Mouse (Mus musculus): ENCODE results near the gene Smtnl2.

DNA sequence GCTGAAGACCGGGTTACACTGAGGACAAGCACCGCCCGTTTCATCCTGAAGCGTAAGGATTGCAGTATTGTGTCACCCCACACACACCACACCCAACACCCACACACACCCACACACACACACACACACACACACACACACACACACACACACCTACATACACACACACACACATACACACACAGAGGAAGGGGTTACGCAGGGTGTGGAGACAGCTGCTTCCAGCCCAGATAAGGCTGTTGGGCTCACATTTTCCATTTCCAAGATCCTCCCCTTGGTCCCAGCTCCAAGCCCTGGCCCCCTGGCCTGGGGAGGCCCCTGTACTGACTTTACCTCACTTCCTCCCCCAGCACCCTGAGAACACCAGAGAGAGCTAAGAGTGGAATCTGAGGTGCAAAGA lies 5.2 kb upstream of the Smtnl2 start:
- TF ChIP-seq CTCF (IDR thresholded peaks at IDR 0.05; ENCODE audit: low read depth, low read length), result no peak
- no peak for TF ChIP-seq TAL1 (conservative IDR thresholded peaks at IDR 0.05; ENCODE audit: low read depth, low read length)
- no peak for TF ChIP-seq GATA1 (IDR thresholded peaks at IDR 0.05; ENCODE audit: borderline replicate concordance, low read length)
- TF ChIP-seq GATA2 (IDR thresholded peaks at IDR 0.05; ENCODE audit: borderline replicate concordance, low read depth, low read length), result no peak
- no peak for TF ChIP-seq POLR2AphosphoS5 (IDR thresholded peaks at IDR 0.05; ENCODE audit: insufficient replicate concordance, low read depth, low read length)

All from G1E (cell line).